Mouse (Mus musculus) liver, adult 2 months (tissue): ENCODE data around the gene Phf7.

Source experiments
- CTCF ChIP-seq: fragments of 200-500 bp; IDR thresholded peaks from 2 replicates; pipeline ENCODE4 v1.5.1; 2011; ENCODE audit warnings: low read depth, low read length, control low read depth
- POLR2A ChIP-seq: fragments of 200-500 bp; IDR thresholded peaks from 2 replicates; pipeline ENCODE4 v1.6.1; 2011; ENCODE audit warnings: low read length, control low read depth; ENCODE audit not compliant: insufficient read depth; ENCODE audit errors: extremely low read depth

DNA sequence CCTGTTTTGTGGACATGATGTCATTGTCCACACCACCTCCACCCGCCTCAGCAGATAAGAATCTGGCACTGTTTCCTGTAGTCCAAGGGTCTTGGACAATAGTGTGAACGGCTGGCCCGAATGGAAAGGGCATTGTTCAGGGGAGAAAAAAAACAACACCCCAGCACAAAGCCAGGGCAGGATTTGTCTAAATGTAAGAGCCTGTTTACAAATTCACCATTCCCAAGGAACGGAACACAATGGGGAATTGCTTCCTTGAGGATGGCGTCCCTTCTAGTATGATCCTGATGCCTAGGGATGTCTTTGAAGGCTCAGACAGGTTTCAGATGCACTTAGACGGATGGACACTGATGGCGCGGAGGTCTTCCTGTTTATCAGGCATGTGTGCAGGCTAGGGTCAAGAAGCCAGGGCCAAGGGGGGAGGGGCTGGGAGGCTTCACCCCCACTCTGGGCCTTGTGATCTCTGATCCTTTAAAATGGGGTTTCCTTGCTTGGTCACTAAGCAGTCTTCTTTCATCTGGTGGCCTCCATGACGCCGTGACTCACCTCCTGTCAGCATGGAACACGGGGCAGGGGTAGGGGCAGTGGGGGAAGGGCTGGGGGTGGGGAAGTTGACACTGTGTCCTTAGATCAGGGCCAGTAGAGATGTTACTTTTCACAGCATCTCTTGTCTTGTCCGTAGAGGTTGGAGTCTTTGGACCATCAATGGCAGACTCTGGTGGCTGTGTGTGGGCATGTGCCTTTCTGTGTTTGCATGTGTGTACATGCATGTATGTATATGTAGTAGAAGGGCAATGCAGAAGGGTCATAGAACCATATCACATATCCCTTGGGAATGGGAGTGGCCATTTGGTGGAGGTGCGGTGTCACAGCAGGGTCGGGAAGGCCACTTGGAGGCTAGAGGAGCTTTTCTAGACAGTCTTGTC is 17.8 kb downstream of the Phf7 start:
- no peak for TF ChIP-seq POLR2A
- TF ChIP-seq CTCF: no peak
